Mouse (Mus musculus) common myeloid progenitor, adult 5-6 weeks (primary cell): ENCODE data around the gene Gm7324. TPM values are rescaled to one million over a fixed set of nuclear protein-coding genes. Genes with fewer than 3 reads are reported as not detected.
"Not testable (repeated sequence)": the region's sequence is repeated elsewhere in the genome, so short reads cannot be mapped to it uniquely, and the experiment has no call there.

ENCODE experiments used
- ATAC-seq: replicated peaks from 2 replicates; pipeline ENCODE4 v1.8.0; 2016; ENCODE audit warnings: low read depth, mild to moderate bottlenecking, moderate TSS enrichment, inconsistent platforms; ENCODE audit not compliant: poor library complexity, severe bottlenecking
- total RNA-seq: library from RNA; stranded (forward); fragments of 200-1000, 187-1606 nt; gene quantifications from 2 replicates; pipeline ENCODE4 v1.2.3, GENCODE M21; 2017

The Gm7324 gene
- 18.5 and 19.1 TPM in 2 replicates for total RNA-seq

DNA sequence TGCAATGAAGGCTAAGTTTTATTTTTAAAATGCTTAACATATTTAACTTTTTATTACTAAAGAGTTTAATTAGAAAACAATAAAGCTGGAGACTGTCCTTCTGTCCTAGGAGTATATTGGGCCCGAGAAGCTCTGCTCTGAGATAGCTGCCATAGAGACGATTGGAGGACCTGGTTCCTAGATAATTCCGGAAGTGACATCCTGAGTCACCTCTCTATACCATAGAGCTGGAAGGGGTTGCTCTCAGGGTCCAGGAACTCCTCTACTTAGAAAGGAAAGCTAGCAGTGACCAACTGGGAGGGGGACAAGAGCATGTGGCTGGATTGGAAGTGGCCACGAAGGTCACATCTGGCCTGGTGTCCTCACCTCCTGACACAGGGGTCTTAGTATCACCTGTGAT is at the start of gene Gm7324:
Gene Gm7324, plus strand, starts transcription at position 208 of the 400 bp plus-strand sequence.
- not testable (repeated sequence) for ATAC-seq

DNA sequence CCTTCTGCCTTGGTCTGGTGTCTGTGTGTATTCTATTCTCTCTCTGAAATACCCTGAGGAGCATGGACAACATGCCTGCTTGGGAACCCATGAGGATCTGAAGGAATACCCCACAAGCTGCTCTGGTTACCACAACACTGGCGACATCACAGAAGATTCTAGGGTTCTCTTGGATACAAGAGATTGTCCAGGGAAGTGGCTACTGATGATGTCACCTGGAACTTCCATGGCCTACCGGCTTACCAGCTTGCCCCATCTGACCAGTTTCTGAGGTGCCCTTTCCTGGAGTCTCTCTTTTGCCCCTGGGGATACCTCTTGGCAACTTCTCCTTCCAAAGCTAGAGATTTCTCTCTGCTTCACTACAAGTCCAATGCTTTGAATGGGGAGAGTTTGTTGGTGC is 20.5 kb upstream of the Gm7324 start, which contains the start of gene Gm8165:
Gene Gm8165, minus strand, starts transcription at position 101 of the 400 bp plus-strand sequence.
- not testable (repeated sequence) for ATAC-seq

DNA sequence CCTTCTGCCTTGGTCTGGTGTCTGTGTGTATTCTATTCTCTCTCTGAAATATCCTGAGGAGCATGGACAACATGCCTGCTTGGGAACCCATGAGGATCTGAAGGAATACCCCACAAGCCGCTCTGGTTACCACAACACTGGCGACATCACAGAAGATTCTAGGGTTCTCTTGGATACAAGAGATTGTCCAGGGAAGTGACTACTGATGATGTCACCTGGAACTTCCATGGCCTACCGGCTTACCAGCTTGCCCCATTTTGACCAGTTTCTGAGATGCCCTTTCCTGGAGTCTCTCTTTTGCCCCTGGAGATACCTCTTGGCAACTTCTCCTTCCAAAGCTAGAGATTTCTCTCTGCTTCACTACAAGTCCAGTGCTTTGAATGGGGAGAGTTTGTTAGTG is 29.8 kb downstream of the Gm7324 start, which contains the start of gene Gm16506:
Gene Gm16506, minus strand, starts transcription at position 101 of the 400 bp plus-strand sequence.
- not testable (repeated sequence) for ATAC-seq

DNA sequence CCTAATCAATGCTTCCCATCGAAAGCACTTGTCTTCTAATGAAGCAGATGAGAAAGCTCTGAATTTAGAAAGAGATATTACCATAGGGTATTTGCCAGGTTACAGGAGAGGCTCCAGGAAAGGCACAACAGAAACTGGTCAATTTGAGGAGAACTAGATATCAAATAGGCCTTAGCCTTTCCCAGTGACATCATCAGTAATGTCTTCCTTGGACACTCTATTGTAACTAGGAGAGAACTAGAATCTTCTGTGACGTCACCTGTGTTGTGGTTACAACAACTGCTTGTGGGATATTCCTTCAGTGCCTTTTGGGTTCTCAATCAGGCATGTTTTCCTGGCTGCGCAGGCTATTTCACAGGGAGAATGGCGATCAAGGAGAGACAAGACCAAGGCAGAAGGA is 49.9 kb downstream of the Gm7324 start, which contains the start of gene Gm6526:
Gene Gm6526, plus strand, starts transcription at position 301 of the 400 bp plus-strand sequence.
- ATAC-seq, result not testable (repeated sequence)

Other genes starting within 250 kb of the Gm7324 start
- not detected in 2 replicates for gene Gm5799, start 154.3 kb upstream of the Gm7324 start, total RNA-seq
- not detected in 2 replicates for gene Gm17654, start 118.7 kb upstream of the Gm7324 start, total RNA-seq
- not detected in 2 replicates for gene Gm10375, start 89.8 kb upstream of the Gm7324 start, total RNA-seq
- not detected in 2 replicates for gene Gm8165, start 20.6 kb upstream of the Gm7324 start, total RNA-seq
- gene Gm16506, start 29.7 kb downstream of the Gm7324 start, total RNA-seq, result not detected in 2 replicates
- gene Gm6526, start 50.0 kb downstream of the Gm7324 start, total RNA-seq, result not detected in 2 replicates
- gene Gm8180, start 86.9 kb downstream of the Gm7324 start, total RNA-seq, result not detected in 2 replicates
- gene Ear1, start 177.7 kb downstream of the Gm7324 start, total RNA-seq, result 0.18 TPM in 1 of 2 replicates, not detected in the other
- not detected in 2 replicates for gene Ear10, start 225.7 kb downstream of the Gm7324 start, total RNA-seq
- gene Gm8113, start 227.6 kb downstream of the Gm7324 start, total RNA-seq, result 8.5 and 9.1 TPM in 2 replicates